Mouse (Mus musculus): ENCODE measurements around the gene Wdr1.

DNA sequence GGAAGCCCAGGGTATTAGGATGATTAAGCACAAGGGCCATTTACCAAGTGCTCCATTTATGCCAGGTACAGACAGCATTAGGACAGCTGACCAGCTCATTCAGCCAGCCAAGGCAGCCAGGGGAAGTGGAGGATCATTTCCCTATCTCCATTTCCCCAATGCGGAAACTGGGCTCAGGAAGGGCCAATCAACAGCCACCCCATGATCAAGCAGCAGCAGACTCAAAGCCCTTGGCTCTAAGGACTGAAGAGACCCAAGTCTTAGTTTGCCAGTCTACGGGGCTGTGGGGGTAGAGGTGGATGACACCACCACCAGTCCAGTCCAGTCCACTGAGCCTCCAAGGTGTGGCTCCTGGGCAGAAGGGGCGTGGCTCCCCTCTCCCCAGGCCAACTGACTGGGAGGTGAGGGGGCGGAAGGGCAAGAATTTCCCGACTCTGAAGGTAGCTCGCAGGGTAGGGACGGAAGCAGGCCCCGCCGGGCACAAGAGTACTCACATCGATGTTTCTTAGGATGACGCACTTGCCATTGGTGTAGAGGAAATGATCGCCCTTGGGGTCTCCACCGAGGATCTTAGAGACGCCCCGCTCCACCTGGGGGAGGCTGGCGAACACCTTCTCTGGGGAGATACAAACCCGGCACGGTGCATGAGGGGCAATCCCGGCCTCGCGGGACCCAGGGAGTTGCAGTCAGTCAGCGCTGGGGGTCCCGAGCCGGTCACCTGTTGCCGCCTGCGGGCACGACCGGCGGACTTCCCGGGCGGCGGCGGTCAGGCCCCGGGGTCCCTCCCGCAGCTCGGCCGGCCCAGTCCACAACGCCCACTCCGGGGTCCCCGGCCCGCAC is 2.2 kb downstream of the Wdr1 start:
- TF ChIP-seq CTCF (IDR thresholded peaks at IDR 0.05; ENCODE audit: low read depth) (no peak), EP300 (IDR thresholded peaks at IDR 0.05; ENCODE audit: low read depth) (no peak)
